Mouse (Mus musculus) midbrain, embryonic 16.5 days (tissue): ENCODE results near the gene Olfr1373. TPM values are rescaled to one million over a fixed set of nuclear protein-coding genes. Genes with fewer than 3 reads are reported as not detected.
"Not testable (repeated sequence)": the region's sequence is repeated elsewhere in the genome, so short reads cannot be mapped to it uniquely, and the experiment has no call there.

Source experiments
- ATAC-seq: fragments of 200-750 bp; cut with Nextera tagmentation; 2 replicates; pipeline ENCODE4 v1.8.0; 2017; ENCODE audit warnings: moderate TSS enrichment
- H3K27ac ChIP-seq: fragments of 300-500 bp; sonication (generic); 2 replicates; pipeline ENCODE4 v1.5.1; 2014; ENCODE audit warnings: mild to moderate bottlenecking, low read length, mixed read lengths
- H3K27me3 ChIP-seq: fragments of 300-500 bp; sonication (generic); 2 replicates; pipeline ENCODE4 v1.6.1; 2014; ENCODE audit warnings: low read depth, low read length, mixed read lengths; ENCODE audit not compliant: control insufficient read depth, insufficient read depth
- H3K36me3 ChIP-seq: fragments of 300-500 bp; sonication (generic); 2 replicates; pipeline ENCODE4 v1.6.1; 2014; ENCODE audit warnings: mild to moderate bottlenecking, low read length, moderate library complexity, mixed read lengths; ENCODE audit not compliant: control insufficient read depth, insufficient read depth
- H3K4me1 ChIP-seq: fragments of 300-500 bp; sonication (generic); 2 replicates; pipeline ENCODE4 v1.6.1; 2014; ENCODE audit warnings: mild to moderate bottlenecking, low read length, mixed read lengths; ENCODE audit not compliant: control insufficient read depth, insufficient read depth
- H3K4me2 ChIP-seq: fragments of 300-500 bp; sonication (generic); 2 replicates; pipeline ENCODE4 v1.6.1; 2014; ENCODE audit warnings: mild to moderate bottlenecking, low read length, mixed read lengths
- H3K4me3 ChIP-seq: fragments of 300-500 bp; sonication (generic); 2 replicates; pipeline ENCODE4 v1.5.1; 2014; ENCODE audit warnings: low read depth, mild to moderate bottlenecking, low read length, moderate library complexity, mixed read lengths
- H3K9ac ChIP-seq: fragments of 300-500 bp; sonication (generic); 2 replicates; pipeline ENCODE4 v1.6.1; 2014; ENCODE audit warnings: low read depth, low read length, mixed read lengths
- H3K9me3 ChIP-seq: fragments of 300-500 bp; sonication (generic); replicated peaks from 2 replicates; pipeline ENCODE4 v1.6.1; 2014; ENCODE audit warnings: mild to moderate bottlenecking, low read length, mixed read lengths; ENCODE audit not compliant: control insufficient read depth, poor library complexity, severe bottlenecking
- WGBS: fragments of 180-500 bp; shearing (Covaris S2); extraction: QIAGEN DNeasy Blood & Tissue Kit; methylation state at CpG from one replicate; pipeline ENCODE4 v1.1.7; 2014; 5-methylcytosine and 5-hydroxymethylcytosine counted together
- polyA plus RNA-seq: library from polyadenylated mRNA; unstranded; fragments of >200 nt; fragmentation: Nextera tagmentation; extraction: Ambion mirVana; gene quantifications from 2 replicates; pipeline ENCODE4 v1.2.1, GENCODE M21; 2015

The Olfr1373 gene
- polyA plus RNA-seq, 1 experiment from 2014 or later = not detected

- not testable (repeated sequence) for ATAC-seq, H3K27ac ChIP-seq, H3K4me2 ChIP-seq, H3K4me3 ChIP-seq, H3K9ac ChIP-seq, H3K9me3 ChIP-seq, H3K4me1 ChIP-seq, H3K27me3 ChIP-seq
- H3K36me3 ChIP-seq = peaks cover 30% of the 10 kb centered on the region
- WGBS = 92% methylated on average over 6 of the region's 6 CpGs
Measured at GRCm38 (mm10) chr11:52116117-52116516, 29.2 kb downstream of the Olfr1373 start.

GRCm38 (mm10) chr11:52115479-52115878, 29.8 kb downstream of the Olfr1373 start:
- H3K4me3 ChIP-seq = no peak overlapping the region
- ATAC-seq = no peak
- H3K9me3 ChIP-seq = no peaks in the 10 kb centered on the region
- H3K4me1 ChIP-seq = no peaks in the 10 kb centered on the region
- 95% methylated on average over 3 of the region's 3 CpGs for WGBS
- no peak overlapping the region for H3K27ac ChIP-seq
- no peak overlapping the region for H3K9ac ChIP-seq
- H3K27me3 ChIP-seq = no peaks in the 10 kb centered on the region
- no peak overlapping the region for H3K4me2 ChIP-seq
- H3K36me3 ChIP-seq = peaks cover 26% of the 10 kb centered on the region

- Histone ChIP-seq H3K36me3 (no peaks in the 10 kb centered on the region), H3K4me2 (no peak overlapping the region), H3K4me1 (peaks cover 13% of the 10 kb centered on the region), H3K9ac (no peak overlapping the region), H3K27ac (no peak overlapping the region), H3K27me3 (no peaks in the 10 kb centered on the region), H3K9me3 (no peaks in the 10 kb centered on the region), H3K4me3 (no peak overlapping the region)
- 88% methylated on average over 1 of the region's 1 CpGs for WGBS
- no peak for ATAC-seq
Measured at GRCm38 (mm10) chr11:52109421-52109820, 35.9 kb downstream of the Olfr1373 start.

GRCm38 (mm10) chr11:52108796-52109195, 36.5 kb downstream of the Olfr1373 start:
- Histone ChIP-seq H3K27me3 (no peaks in the 10 kb centered on the region), H3K9me3 (no peaks in the 10 kb centered on the region), H3K9ac (no peak overlapping the region), H3K4me3 (no peak overlapping the region), H3K36me3 (no peaks in the 10 kb centered on the region), H3K27ac (no peak overlapping the region), H3K4me2 (no peak overlapping the region), H3K4me1 (peaks cover 14% of the 10 kb centered on the region)
- no peak for ATAC-seq
- WGBS = 97% methylated on average over 5 of the region's 5 CpGs

- Histone ChIP-seq H3K4me1 (peaks cover 26% of the 10 kb centered on the region), H3K4me3 (no peak overlapping the region), H3K27ac (no peak overlapping the region), H3K9me3 (no peaks in the 10 kb centered on the region), H3K27me3 (no peaks in the 10 kb centered on the region), H3K4me2 (no peak overlapping the region), H3K36me3 (no peaks in the 10 kb centered on the region), H3K9ac (no peak overlapping the region)
- no peak for ATAC-seq
- 97% methylated on average over 1 of the region's 1 CpGs for WGBS
Measured at GRCm38 (mm10) chr11:52106438-52106837, 38.9 kb downstream of the Olfr1373 start.

DNA sequence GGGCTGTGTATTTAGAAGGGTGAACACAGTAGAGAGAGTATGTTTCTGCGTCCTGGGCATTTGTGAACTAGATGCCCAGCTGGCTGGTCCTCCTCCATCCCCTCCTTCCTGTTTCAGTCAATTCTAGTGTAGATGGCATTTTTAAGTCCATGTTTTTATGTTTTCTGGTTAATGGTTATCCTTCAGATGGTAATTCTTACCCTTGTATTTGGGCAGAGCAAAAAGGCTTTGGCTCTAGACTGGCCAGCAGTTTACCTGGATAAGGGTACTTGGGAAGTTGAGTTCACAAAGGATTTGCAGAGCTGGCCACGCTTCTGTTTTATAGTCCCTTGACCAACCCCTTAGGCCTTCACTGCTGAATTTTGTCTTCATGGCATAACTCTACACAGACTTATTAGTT, 39.3 kb downstream of the Olfr1373 start:
- ATAC-seq = no peak

GRCm38 (mm10) chr11:52105503-52105902, 39.8 kb downstream of the Olfr1373 start:
- H3K9ac ChIP-seq = no peak overlapping the region
- H3K27ac ChIP-seq = no peak overlapping the region
- no peaks in the 10 kb centered on the region for H3K36me3 ChIP-seq
- peaks cover 35% of the 10 kb centered on the region for H3K4me1 ChIP-seq
- H3K9me3 ChIP-seq = no peaks in the 10 kb centered on the region
- ATAC-seq = no peak
- H3K4me2 ChIP-seq = no peak overlapping the region
- no peaks in the 10 kb centered on the region for H3K27me3 ChIP-seq
- no peak overlapping the region for H3K4me3 ChIP-seq

More for the DNA sequence above, 39.3 kb downstream of the Olfr1373 start:
- H3K4me1 ChIP-seq = peaks cover 30% of the 10 kb centered on the region
- WGBS = 95% methylated on average over 2 of the region's 2 CpGs
- no peak overlapping the region for H3K4me3 ChIP-seq
- no peak overlapping the region for H3K4me2 ChIP-seq
- H3K36me3 ChIP-seq = no peaks in the 10 kb centered on the region
- H3K9ac ChIP-seq = no peak overlapping the region
- no peak overlapping the region for H3K27ac ChIP-seq
- H3K27me3 ChIP-seq = no peaks in the 10 kb centered on the region
- no peaks in the 10 kb centered on the region for H3K9me3 ChIP-seq

DNA sequence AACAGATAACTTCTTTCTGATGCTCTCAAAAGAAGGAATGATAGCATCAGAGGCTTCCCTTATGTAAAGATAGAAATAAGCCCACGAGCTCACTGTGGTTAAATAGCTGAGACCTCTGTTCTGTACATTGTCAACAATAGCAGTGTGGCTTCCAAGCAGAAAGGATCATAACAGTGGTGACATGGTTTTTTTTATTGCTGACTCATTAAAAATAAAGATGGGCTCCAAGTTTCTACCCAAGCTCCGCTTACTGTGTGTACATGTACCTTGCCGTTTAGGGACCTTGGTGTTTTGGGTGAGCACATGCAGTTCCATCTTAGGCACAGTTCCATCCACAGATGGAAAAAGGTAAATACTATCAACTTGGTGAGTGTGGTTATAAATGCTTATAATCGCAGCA, 42.4 kb downstream of the Olfr1373 start:
- Histone ChIP-seq H3K4me1 (peaks cover 42% of the 10 kb centered on the region), H3K9ac (no peak overlapping the region), H3K9me3 (no peaks in the 10 kb centered on the region), H3K4me3 (no peak overlapping the region), H3K36me3 (no peaks in the 10 kb centered on the region), H3K4me2 (no peak overlapping the region), H3K27me3 (no peaks in the 10 kb centered on the region), H3K27ac (no peak overlapping the region)
- 90% methylated on average over 4 of the region's 4 CpGs for WGBS
- ATAC-seq = no peak

GRCm38 (mm10) chr11:52099771-52100219, 45.5 kb downstream of the Olfr1373 start:
- peak overlapping the region; percentile 99 for H3K27ac ChIP-seq
- H3K4me2 ChIP-seq = peak overlapping the region; percentile 95
- H3K4me1 ChIP-seq = peaks cover 36% of the 10 kb centered on the region
- no peaks in the 10 kb centered on the region for H3K27me3 ChIP-seq
- H3K4me3 ChIP-seq = peak overlapping the region; percentile 98
- H3K9me3 ChIP-seq = no peaks in the 10 kb centered on the region
- ATAC-seq = no peak
- H3K9ac ChIP-seq = peak overlapping the region; percentile 99
- 4% methylated on average over 7 of the region's 7 CpGs for WGBS
- no peaks in the 10 kb centered on the region for H3K36me3 ChIP-seq
